Mouse (Mus musculus) mammary gland, adult 2 months (tissue): ENCODE measurements around the gene Gm20815. TPM values are rescaled to one million over a fixed set of nuclear protein-coding genes. Genes with fewer than 3 reads are reported as not detected.

Experiments used
- polyA plus RNA-seq: library from polyadenylated mRNA; depleted of rRNA; stranded (reverse); fragments of >200 nt; gene quantifications from 2 replicates; pipeline ENCODE4 v1.2.3, GENCODE M21; 2012; ENCODE audit warnings: low replicate concordance; rRNA removed

Gene Gm20815
- polyA plus RNA-seq: not detected in 2 replicates

GRCm38 (mm10) chrY:8835069-8835468, at the start of gene Gm20815:
Gm20815 (minus strand) TSS chrY:8835169.

